8 mouse cellular contexts compared by ENCODE assay signal in the genomic region with DNA sequence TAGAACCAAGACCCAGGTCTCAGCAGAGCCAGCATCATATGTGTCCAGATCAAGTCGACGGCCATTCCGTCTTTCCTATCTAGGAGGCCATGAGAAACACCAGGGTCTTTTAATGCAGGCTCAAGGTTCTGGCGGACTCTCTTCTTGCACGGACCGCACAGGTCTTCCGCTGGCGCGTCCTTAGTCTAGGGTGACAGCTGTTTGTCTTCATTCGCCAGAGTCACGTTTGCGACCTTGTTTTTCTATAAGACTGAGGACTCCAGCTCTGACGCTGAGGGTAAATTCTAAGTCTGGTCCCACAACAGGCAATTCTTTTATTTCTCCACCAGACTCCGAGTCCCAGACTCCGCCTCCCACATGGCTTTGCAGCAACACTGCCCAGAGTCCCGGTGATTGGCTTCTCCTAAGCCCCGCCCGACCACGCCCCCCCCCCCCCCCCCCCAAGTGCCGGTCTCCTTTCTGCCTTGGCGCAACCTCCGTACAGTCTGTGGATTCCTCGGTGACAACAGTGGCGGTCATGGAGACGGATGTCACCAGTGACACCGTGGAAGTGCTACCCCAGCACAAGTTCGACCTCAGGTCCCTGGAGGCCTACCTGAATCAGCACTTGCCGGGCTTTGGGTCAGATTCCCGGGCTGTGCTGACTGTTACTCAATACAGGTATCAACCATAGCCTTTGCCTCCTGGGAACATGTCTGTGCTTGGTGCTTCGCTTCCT. TPM values are rescaled to one million over a fixed set of nuclear protein-coding genes. Genes with fewer than 3 reads are reported as not detected.
A peak's percentile ranks its signal among the peaks of the same experiment; 100 is the strongest.
DNase-seq lines count a peak whose midpoint lies in the region; ATAC-seq lines count a peak whose summit lies in the region.

A gene (plus strand): TSS at position 134 of the 718 bp plus-strand sequence.

- under 1% methylated on average over 29 of the region's 30 CpGs for WGBS in hindbrain, embryonic 13.5 days

- H3K27me3 ChIP-seq in hindbrain, embryonic 13.5 days: no peaks in the 10 kb centered on the region

- H3K4me3 ChIP-seq in hindbrain, embryonic 13.5 days: peak within 1 kb of the TSS; percentile 100

- no peaks in the 10 kb centered on the region for H3K9me3 ChIP-seq in hindbrain, embryonic 13.5 days

- ATAC-seq in hindbrain, embryonic 13.5 days (ENCODE audit: low FRiP score): peak; percentile 98

- DNase-seq in NIH3T3 (ENCODE audit: low read depth): peak; percentile 90
- DNase-seq in cerebellum, postnatal 10 days: peak; percentile 90
- peak; percentile 79 to 83 for DNase-seq in frontal cortex, postnatal 14 days (ENCODE audit: low spot score in 2 of 2)
- DNase-seq in layer of hippocampus, postnatal 25 days (ENCODE audit: extremely low spot score in 1 of 2, low spot score in 1 of 2): peak; percentile 81 to 86
- DNase-seq in lung, postnatal 25 days (ENCODE audit: low spot score): peak; percentile 85
- DNase-seq in retina, embryonic 14.5 days (ENCODE audit: low spot score): peak; percentile 94
- peak; percentile 86 for DNase-seq in thymus, postnatal 4 days

- peaks cover 26% of the 10 kb centered on the region for H3K4me1 ChIP-seq in hindbrain, embryonic 13.5 days (replicated peaks)

- H3K36me3 ChIP-seq in hindbrain, embryonic 13.5 days: peaks cover 21% of the 10 kb centered on the region

- H3K9ac ChIP-seq in hindbrain, embryonic 13.5 days: peak within 1 kb of the TSS; percentile 97

- H3K27ac ChIP-seq in hindbrain, embryonic 13.5 days: peak within 1 kb of the TSS; percentile 83

- H3K4me2 ChIP-seq in hindbrain, embryonic 13.5 days: peak within 1 kb of the TSS; percentile 94

RNA-seq across cellular contexts. Expression of the gene that starts here (rescaled TPM):
- 7.9 and 8.4 TPM in 2 replicates for polyA plus RNA-seq in hindbrain, embryonic 13.5 days (2015; fragmentation: Nextera tagmentation; extraction: Ambion mirVana)
- total RNA-seq in layer of hippocampus, postnatal 25 days (2021): 10 to 100 TPM; 22.1 to 24.3 TPM

Comparison
In these comparisons a context has a peak if more than half of its experiments do, and no peak if none do; other contexts are left out.
1. Peak in every context shown above with its lines: DNase-seq, ATAC-seq, H3K4me3 ChIP-seq and H3K27ac ChIP-seq.